Mouse (Mus musculus) ES-E14 (cell line): ENCODE measurements around the gene Osbpl11. TPM values are rescaled to one million over a fixed set of nuclear protein-coding genes. Genes with fewer than 3 reads are reported as not detected.
"Not testable (repeated sequence)": the region's sequence is repeated elsewhere in the genome, so short reads cannot be mapped to it uniquely, and the experiment has no call there.

Experiments
- DNase-seq: peaks from one replicate; pipeline ENCODE4 v3.0.0-alpha.2; 2013; ENCODE audit warnings: low read depth, low spot score
- H3K27ac ChIP-seq: 2 replicates; pipeline ENCODE4 v1.5.1; 2012; ENCODE audit warnings: low read depth, mild to moderate bottlenecking, low read length, moderate library complexity, mixed read lengths; ENCODE audit not compliant: poor library complexity, insufficient read depth, severe bottlenecking
- H3K36me3 ChIP-seq: 2 replicates; pipeline ENCODE4 v1.6.1; 2012; ENCODE audit warnings: mild to moderate bottlenecking, low read length, moderate library complexity, mixed read lengths; ENCODE audit not compliant: control insufficient read depth, poor library complexity, insufficient read depth, severe bottlenecking
- H3K4me1 ChIP-seq, 2 experiments: fragments of 150-350 bp in 1 of 2; sonication (generic) in 1 of 2; 2 replicates each; pipeline ENCODE4 v1.6.1; 2012; ENCODE audit warnings: low read length in 2 of 2, mild to moderate bottlenecking in 1 of 2, mixed read lengths in 1 of 2; ENCODE audit not compliant: control insufficient read depth in 2 of 2, insufficient read depth in 2 of 2, poor library complexity in 1 of 2
- H3K4me3 ChIP-seq, 2 experiments: fragments of 150-350 bp in 1 of 2; sonication (generic) in 1 of 2; 2 replicates each; pipeline ENCODE4 v1.5.1; 2012; ENCODE audit warnings: low read length in 2 of 2, low read depth in 1 of 2, mild to moderate bottlenecking in 1 of 2, mixed read lengths in 1 of 2; ENCODE audit not compliant: insufficient read depth in 1 of 2, poor library complexity in 1 of 2, severe bottlenecking in 1 of 2
- H3K9ac ChIP-seq: 2 replicates; pipeline ENCODE4 v1.6.1; 2012; ENCODE audit warnings: low read depth, mild to moderate bottlenecking, low read length, mixed read lengths; ENCODE audit not compliant: poor library complexity, insufficient read depth, severe bottlenecking
- H3K9me3 ChIP-seq: fragments of 150-350 bp; sonication (generic); 2 replicates; pipeline ENCODE4 v1.6.1; 2012; ENCODE audit warnings: low read depth, mild to moderate bottlenecking, low read length; ENCODE audit not compliant: control insufficient read depth, insufficient read depth
- CHD2 ChIP-seq: IDR thresholded peaks from 2 replicates; pipeline ENCODE4 v1.6.1; 2014; ENCODE audit warnings: mild to moderate bottlenecking, low read depth, low read length, inconsistent platforms
- HCFC1 ChIP-seq: IDR thresholded peaks from 2 replicates; pipeline ENCODE4 v1.6.1; 2012; ENCODE audit warnings: low read length, inconsistent platforms, borderline replicate concordance; ENCODE audit not compliant: insufficient read depth
- MAFK ChIP-seq: IDR thresholded peaks from 2 replicates; pipeline ENCODE4 v1.6.1; 2014; ENCODE audit warnings: mild to moderate bottlenecking, low read depth, low read length, inconsistent platforms; ENCODE audit not compliant: insufficient read depth
- ZC3H11A ChIP-seq: IDR thresholded peaks from 2 replicates; pipeline ENCODE4 v1.6.1; 2012; ENCODE audit warnings: low read depth, mild to moderate bottlenecking, inconsistent platforms, low read length, borderline replicate concordance
- ZNF384 ChIP-seq: IDR thresholded peaks from 2 replicates; pipeline ENCODE4 v1.6.1; 2012; ENCODE audit warnings: low read depth, low read length, inconsistent platforms
- in situ Hi-C, 2 experiments: fragments of 600-800 bp; cut with MboI; formaldehyde crosslinking; loops; one replicate each; pipeline ENCODE4 v1.15.1; 2025; ENCODE audit warnings: low sequenced_read_pairs in 2 of 2, inconsistent platforms in 1 of 2; ENCODE audit not compliant: unreplicated experiment in 2 of 2
- total RNA-seq: library from RNA; depleted of rRNA; stranded (reverse); fragments of 300-350 nt; gene quantifications from 2 replicates; pipeline ENCODE4 v1.2.3, GENCODE M21; 2012

Gene Osbpl11
- total RNA-seq, 1 experiment = 15.6 TPM

- no peak overlapping the region for H3K9ac ChIP-seq
- no peaks in the 10 kb centered on the region for H3K36me3 ChIP-seq
- H3K4me3 ChIP-seq = no peak overlapping the region
- no peak for DNase-seq
- TF ChIP-seq HCFC1 (no peak), CHD2 (no peak), ZC3H11A (no peak), ZNF384 (no peak), MAFK (no peak)
- no peak overlapping the region for H3K27ac ChIP-seq
- no peaks in the 10 kb centered on the region for H3K9me3 ChIP-seq
- H3K4me1 ChIP-seq = peaks cover 0 to 7% of the 10 kb centered on the region in 2 experiments; a peak in 2 of 4 replicates
- in situ Hi-C loops = no loop called here
Observed at GRCm38 (mm10) chr16:33173151-33173550, 11.7 kb upstream of the Osbpl11 start.

- H3K9me3 ChIP-seq = no peaks in the 10 kb centered on the region
- no peak overlapping the region for H3K4me3 ChIP-seq
- H3K36me3 ChIP-seq = no peaks in the 10 kb centered on the region
- no peak for TF ChIP-seq ZC3H11A
- H3K9ac ChIP-seq = no peak overlapping the region
- H3K4me1 ChIP-seq = peaks cover 0 to 8% of the 10 kb centered on the region in 2 experiments; a peak in 2 of 4 replicates
- DNase-seq = no peak
- in situ Hi-C loops = no loop called here
- H3K27ac ChIP-seq = no peak overlapping the region
Observed at GRCm38 (mm10) chr16:33174695-33175094, 10.2 kb upstream of the Osbpl11 start.

- H3K9me3 ChIP-seq, DNase-seq, in situ Hi-C loops, H3K9ac ChIP-seq, H3K36me3 ChIP-seq, H3K4me3 ChIP-seq, H3K4me1 ChIP-seq: not testable (repeated sequence)
- H3K27ac ChIP-seq = peak overlapping the region; percentile 47; the same call in 1 of the 2 replicates
Observed at GRCm38 (mm10) chr16:33176831-33177230, 8.0 kb upstream of the Osbpl11 start.

GRCm38 (mm10) chr16:33177722-33178121 is 7.1 kb upstream of the Osbpl11 start:
- no peak for DNase-seq
- H3K27ac ChIP-seq = no peak overlapping the region; the same call in 1 of the 2 replicates
- in situ Hi-C loops = no loop called here
- H3K36me3 ChIP-seq = no peaks in the 10 kb centered on the region
- H3K9ac ChIP-seq = no peak overlapping the region
- H3K4me3 ChIP-seq = no peak overlapping the region
- H3K4me1 ChIP-seq = peaks cover 0 to 8% of the 10 kb centered on the region in 2 experiments; a peak in 2 of 4 replicates
- TF ChIP-seq ZNF384 (no peak), MAFK (peak; percentile 58)
- H3K9me3 ChIP-seq = no peaks in the 10 kb centered on the region

GRCm38 (mm10) chr16:33178278-33179074 is 6.4 kb upstream of the Osbpl11 start:
- Histone ChIP-seq H3K36me3 (no peaks in the 10 kb centered on the region), H3K4me1 (peaks cover 0 to 8% of the 10 kb centered on the region in 2 experiments; a peak in 2 of 4 replicates), H3K9me3 (no peaks in the 10 kb centered on the region), H3K27ac (no peak overlapping the region), H3K9ac (peak overlapping the region; percentile 15; the same call in 1 of the 2 replicates), H3K4me3 (peak overlapping the region; percentile 3 to 10; a peak in 2 of 4 replicates)
- TF ChIP-seq ZC3H11A = no peak
- TF ChIP-seq MAFK = no peak
- TF ChIP-seq CHD2 = no peak
- TF ChIP-seq ZNF384 = no peak
- no peak for TF ChIP-seq HCFC1
- in situ Hi-C loops = no loop called here
- no peak for DNase-seq

- H3K36me3 ChIP-seq, H3K4me3 ChIP-seq, H3K9ac ChIP-seq, in situ Hi-C loops, H3K9me3 ChIP-seq, H3K27ac ChIP-seq, H3K4me1 ChIP-seq, DNase-seq: not testable (repeated sequence)
Observed at GRCm38 (mm10) chr16:33179222-33179621, 5.6 kb upstream of the Osbpl11 start.
